Mouse (Mus musculus) midbrain, embryonic 13.5 days (tissue): ENCODE measurements around the gene Fbxl2. TPM values are rescaled to one million over a fixed set of nuclear protein-coding genes. Genes with fewer than 3 reads are reported as not detected.
"Not testable (repeated sequence)": the region's sequence is repeated elsewhere in the genome, so short reads cannot be mapped to it uniquely, and the experiment has no call there.

ENCODE experiments used
- ATAC-seq: fragments of 200-750 bp; cut with Nextera tagmentation; 2 replicates; pipeline ENCODE4 v1.8.0; 2017; ENCODE audit warnings: mild to moderate bottlenecking, moderate TSS enrichment, moderate library complexity
- H3K27ac ChIP-seq: fragments of 300-500 bp; sonication (generic); 2 replicates; pipeline ENCODE4 v1.5.1; 2015; ENCODE audit warnings: inconsistent platforms, mild to moderate bottlenecking, moderate library complexity
- H3K27me3 ChIP-seq: fragments of 300-500 bp; sonication (generic); 2 replicates; pipeline ENCODE4 v1.6.1; 2015; ENCODE audit warnings: mild to moderate bottlenecking, inconsistent platforms
- H3K36me3 ChIP-seq: fragments of 300-500 bp; sonication (generic); 2 replicates; pipeline ENCODE4 v1.6.1; 2015; ENCODE audit warnings: mild to moderate bottlenecking, inconsistent platforms
- H3K4me1 ChIP-seq: fragments of 300-500 bp; sonication (generic); replicated peaks from 2 replicates; pipeline ENCODE4 v1.6.1; 2015; ENCODE audit warnings: inconsistent platforms
- H3K4me2 ChIP-seq: fragments of 300-500 bp; sonication (generic); replicated peaks from 2 replicates; pipeline ENCODE4 v1.6.1; 2015; ENCODE audit warnings: moderate library complexity, mild to moderate bottlenecking, inconsistent platforms
- H3K4me3 ChIP-seq: fragments of 300-500 bp; sonication (generic); replicated peaks from 2 replicates; pipeline ENCODE4 v1.5.1; 2015; ENCODE audit warnings: mild to moderate bottlenecking, inconsistent platforms
- H3K9ac ChIP-seq: fragments of 300-500 bp; sonication (generic); replicated peaks from 2 replicates; pipeline ENCODE4 v1.6.1; 2015; ENCODE audit warnings: mild to moderate bottlenecking, inconsistent platforms
- H3K9me3 ChIP-seq: fragments of 300-500 bp; sonication (generic); 2 replicates; pipeline ENCODE4 v1.6.1; 2016; ENCODE audit warnings: mild to moderate bottlenecking, inconsistent platforms
- WGBS: fragments of 180-500 bp; shearing (Covaris S2); methylation state at CpG from one replicate; pipeline ENCODE4 v1.1.7; 2015; 5-methylcytosine and 5-hydroxymethylcytosine counted together
- polyA plus RNA-seq: library from polyadenylated mRNA; unstranded; fragments of >200 nt; fragmentation: Nextera tagmentation; extraction: Ambion mirVana; gene quantifications from 2 replicates; pipeline ENCODE4 v1.2.1, GENCODE M21; 2015

Gene Fbxl2
- polyA plus RNA-seq, result 19.8 and 19.9 TPM in 2 replicates

DNA sequence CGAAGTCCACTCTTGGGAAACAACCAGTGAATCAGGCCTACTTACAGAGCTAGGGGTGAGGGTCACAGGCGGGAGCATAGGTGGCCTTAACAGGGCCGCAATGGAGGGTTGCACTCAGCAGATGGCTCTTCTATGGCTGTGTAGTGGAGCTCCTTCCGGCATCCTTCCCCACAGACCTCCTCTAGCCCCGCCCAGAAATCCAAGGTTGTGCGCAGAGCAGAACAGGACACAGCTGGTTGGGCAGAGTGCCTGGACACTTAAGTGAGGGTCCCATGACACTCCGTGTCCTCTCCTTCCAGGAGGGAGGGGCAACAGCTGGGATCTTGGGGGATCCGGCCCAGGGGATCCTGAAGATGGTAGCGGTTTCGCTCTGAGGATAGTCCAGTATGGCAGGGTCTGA is at the start of gene Fbxl2:
Gene Fbxl2 (minus strand): TSS at position 164 of the 400 bp plus-strand sequence.
- Histone ChIP-seq H3K36me3 (no peaks in the 10 kb centered on the region), H3K9ac (no peak within 1 kb of the TSS), H3K4me3 (no peak within 1 kb of the TSS), H3K9me3 (no peaks in the 10 kb centered on the region), H3K4me1 (0 out of 2 replicates have a peak, but pooled peaks cover 2% of the 10 kb centered on the region), H3K27me3 (no peaks in the 10 kb centered on the region), H3K27ac (no peak within 1 kb of the TSS), H3K4me2 (no peak within 1 kb of the TSS)
- no peak for ATAC-seq
- WGBS, result 86% methylated on average over 10 of the region's 10 CpGs

DNA sequence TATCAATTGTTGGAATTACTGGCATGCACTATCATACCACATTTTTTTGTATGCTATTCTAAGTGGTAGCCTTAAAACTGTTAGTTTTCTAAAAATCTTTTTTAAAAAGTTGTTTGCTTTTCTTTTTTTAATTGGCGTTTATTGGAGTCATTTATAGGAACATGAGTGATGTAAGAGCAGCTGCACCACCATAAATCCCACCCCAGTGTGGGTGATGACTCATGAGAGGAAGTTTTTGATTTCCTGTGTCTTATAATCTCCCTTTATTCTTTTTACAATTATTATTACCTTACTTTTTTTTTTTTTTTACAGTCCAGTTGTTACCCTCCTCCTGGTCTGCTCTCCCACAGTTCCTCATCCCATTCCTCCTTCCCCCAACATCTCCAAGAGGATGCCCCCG is 48.9 kb upstream of the Fbxl2 start:
- Histone ChIP-seq H3K36me3 (no peaks in the 10 kb centered on the region), H3K9ac (no peak overlapping the region), H3K4me1 (no peaks in the 10 kb centered on the region), H3K27ac (no peak overlapping the region), H3K27me3 (no peaks in the 10 kb centered on the region), H3K4me3 (no peak overlapping the region), H3K4me2 (no peak overlapping the region), H3K9me3 (no peaks in the 10 kb centered on the region)
- 94% methylated on average over 2 of the region's 2 CpGs for WGBS
- no peak for ATAC-seq

- H3K27ac ChIP-seq, H3K36me3 ChIP-seq, H3K4me2 ChIP-seq, H3K4me3 ChIP-seq, H3K9ac ChIP-seq, H3K27me3 ChIP-seq, H3K9me3 ChIP-seq, H3K4me1 ChIP-seq: not testable (repeated sequence)
- 13% methylated on average over 9 of the region's 9 CpGs for WGBS
- 0 out of 2 replicates have a peak, but pooled peaks have one; percentile 27 for ATAC-seq
Observed at GRCm38 (mm10) chr9:114092188-114092587, 46.2 kb upstream of the Fbxl2 start.

DNA sequence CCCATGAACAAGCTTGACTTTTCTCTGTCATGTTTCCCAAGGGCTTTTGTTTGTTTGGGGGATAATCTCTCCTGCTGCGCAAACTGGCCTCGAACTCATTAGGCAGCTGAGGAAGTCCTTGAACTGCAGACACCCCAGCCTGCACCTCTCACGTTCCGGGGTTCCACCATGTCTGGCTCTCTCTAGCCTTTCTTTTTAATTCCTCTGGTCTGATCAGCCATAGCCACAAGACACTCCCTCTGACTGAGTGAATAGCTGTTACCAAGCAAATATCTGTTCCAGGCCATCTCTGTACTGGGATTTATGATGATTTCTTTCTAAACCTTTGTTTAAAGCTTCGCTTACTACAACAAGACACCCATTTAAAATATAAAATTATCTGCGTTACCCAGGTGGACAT is 42.9 kb upstream of the Fbxl2 start:
- not testable (repeated sequence) for H3K27ac ChIP-seq, H3K36me3 ChIP-seq, H3K4me3 ChIP-seq, H3K4me2 ChIP-seq, H3K9ac ChIP-seq, H3K9me3 ChIP-seq, H3K27me3 ChIP-seq, ATAC-seq, H3K4me1 ChIP-seq
- WGBS, result 86% methylated on average over 6 of the region's 6 CpGs

- H3K9ac ChIP-seq, result no peak overlapping the region
- H3K4me2 ChIP-seq, result no peak overlapping the region
- H3K27ac ChIP-seq, result no peak overlapping the region
- no peak overlapping the region for H3K4me3 ChIP-seq
- H3K4me1 ChIP-seq, result no peaks in the 10 kb centered on the region
- WGBS, result 74% methylated on average over 11 of the region's 11 CpGs
- no peak for ATAC-seq
- no peaks in the 10 kb centered on the region for H3K36me3 ChIP-seq
- no peaks in the 10 kb centered on the region for H3K9me3 ChIP-seq
- no peaks in the 10 kb centered on the region for H3K27me3 ChIP-seq
Observed at GRCm38 (mm10) chr9:114087106-114087815, 41.3 kb upstream of the Fbxl2 start.

DNA sequence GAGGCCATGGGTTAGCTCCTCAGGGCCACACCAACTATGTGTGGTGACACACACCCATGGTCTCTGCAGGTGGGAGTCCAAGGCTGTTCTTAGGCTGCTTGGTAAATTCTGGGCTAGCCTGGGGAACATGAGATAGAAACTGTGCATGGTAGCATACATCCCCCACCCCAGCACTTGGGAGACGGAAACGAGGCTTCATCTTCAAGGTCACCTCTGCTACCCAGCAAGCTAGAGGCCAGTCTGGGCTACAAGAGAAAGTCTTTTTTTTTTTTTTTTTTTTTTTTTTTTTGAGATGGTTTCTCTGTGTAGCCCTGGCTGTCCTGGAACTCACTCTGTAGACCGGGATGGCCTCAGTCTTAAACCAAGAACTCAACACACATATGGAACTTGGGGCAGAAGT is 40.4 kb upstream of the Fbxl2 start:
- WGBS, result 89% methylated on average over 3 of the region's 3 CpGs
- no peak for ATAC-seq
- no peaks in the 10 kb centered on the region for H3K27me3 ChIP-seq
- H3K4me1 ChIP-seq, result no peaks in the 10 kb centered on the region
- H3K9me3 ChIP-seq, result no peaks in the 10 kb centered on the region
- H3K27ac ChIP-seq, result no peak overlapping the region
- H3K36me3 ChIP-seq, result no peaks in the 10 kb centered on the region
- no peak overlapping the region for H3K4me2 ChIP-seq
- H3K4me3 ChIP-seq, result no peak overlapping the region
- H3K9ac ChIP-seq, result no peak overlapping the region

DNA sequence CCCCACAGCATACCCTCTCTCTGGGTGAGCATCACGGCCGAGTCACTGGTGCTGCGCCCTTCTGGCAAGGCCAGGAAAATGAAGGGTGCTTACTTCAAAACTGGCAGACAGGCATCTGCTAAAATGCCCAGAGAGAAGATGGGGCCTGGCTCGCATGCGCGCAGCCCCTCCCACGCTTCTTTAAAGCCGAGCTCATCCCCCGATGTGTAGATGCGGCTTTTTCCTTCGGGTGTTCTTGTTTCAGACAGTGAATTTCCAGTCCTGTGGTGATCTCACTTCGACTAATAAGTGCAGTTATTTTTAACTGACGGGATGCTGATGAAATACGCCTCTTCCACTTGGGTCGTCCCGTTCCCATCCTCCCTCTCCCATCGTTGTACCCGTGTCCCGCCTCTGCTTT is 27.7 kb upstream of the Fbxl2 start:
- WGBS, result 91% methylated on average over 19 of the region's 19 CpGs
- no peaks in the 10 kb centered on the region for H3K27me3 ChIP-seq
- H3K9ac ChIP-seq, result no peak overlapping the region
- H3K4me1 ChIP-seq, result no peaks in the 10 kb centered on the region
- H3K4me3 ChIP-seq, result no peak overlapping the region
- H3K27ac ChIP-seq, result no peak overlapping the region
- no peak overlapping the region for H3K4me2 ChIP-seq
- no peak for ATAC-seq
- H3K36me3 ChIP-seq, result no peaks in the 10 kb centered on the region
- no peaks in the 10 kb centered on the region for H3K9me3 ChIP-seq

GRCm38 (mm10) chr9:114069372-114069771 is 23.4 kb upstream of the Fbxl2 start:
- no peaks in the 10 kb centered on the region for H3K9me3 ChIP-seq
- no peaks in the 10 kb centered on the region for H3K36me3 ChIP-seq
- no peaks in the 10 kb centered on the region for H3K27me3 ChIP-seq
- H3K4me3 ChIP-seq, result no peak overlapping the region
- ATAC-seq, result no peak
- H3K4me1 ChIP-seq, result no peaks in the 10 kb centered on the region
- H3K9ac ChIP-seq, result no peak overlapping the region
- H3K4me2 ChIP-seq, result no peak overlapping the region
- no peak overlapping the region for H3K27ac ChIP-seq
- 77% methylated on average over 6 of the region's 6 CpGs for WGBS

DNA sequence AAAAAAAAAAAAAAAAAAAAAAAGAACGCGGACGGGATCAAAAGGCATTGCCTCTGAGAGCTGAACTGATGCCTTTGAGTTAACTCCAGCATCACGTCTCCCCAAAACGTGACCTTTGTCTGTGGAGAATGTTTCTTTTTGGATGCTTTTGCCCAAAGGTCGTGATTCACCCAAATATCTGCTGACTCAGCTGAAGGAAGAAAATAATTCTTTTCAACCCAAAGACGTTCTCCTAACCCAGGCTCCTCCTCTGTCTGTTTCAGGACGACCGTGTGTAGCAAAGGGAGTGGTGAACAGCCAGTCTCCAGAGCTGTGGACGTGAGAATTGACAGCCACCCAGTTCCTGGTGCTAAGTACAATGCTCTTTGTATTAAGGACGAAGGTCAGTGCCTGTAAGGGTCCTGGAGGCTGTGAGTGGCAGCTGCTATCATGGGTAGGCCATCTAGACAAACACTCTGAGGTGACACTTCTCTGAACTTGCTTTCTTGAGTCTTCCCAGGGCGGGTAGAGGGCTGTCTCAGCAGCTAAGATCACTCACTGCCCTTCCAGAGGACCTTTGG is 22.6 kb upstream of the Fbxl2 start:
- H3K4me1 ChIP-seq, result no peaks in the 10 kb centered on the region
- no peak for ATAC-seq
- WGBS, result 57% methylated on average over 12 of the region's 12 CpGs
- no peaks in the 10 kb centered on the region for H3K36me3 ChIP-seq
- H3K4me3 ChIP-seq, result no peak overlapping the region
- H3K9me3 ChIP-seq, result no peaks in the 10 kb centered on the region
- H3K27ac ChIP-seq, result no peak overlapping the region
- H3K9ac ChIP-seq, result no peak overlapping the region
- no peaks in the 10 kb centered on the region for H3K27me3 ChIP-seq
- no peak overlapping the region for H3K4me2 ChIP-seq

DNA sequence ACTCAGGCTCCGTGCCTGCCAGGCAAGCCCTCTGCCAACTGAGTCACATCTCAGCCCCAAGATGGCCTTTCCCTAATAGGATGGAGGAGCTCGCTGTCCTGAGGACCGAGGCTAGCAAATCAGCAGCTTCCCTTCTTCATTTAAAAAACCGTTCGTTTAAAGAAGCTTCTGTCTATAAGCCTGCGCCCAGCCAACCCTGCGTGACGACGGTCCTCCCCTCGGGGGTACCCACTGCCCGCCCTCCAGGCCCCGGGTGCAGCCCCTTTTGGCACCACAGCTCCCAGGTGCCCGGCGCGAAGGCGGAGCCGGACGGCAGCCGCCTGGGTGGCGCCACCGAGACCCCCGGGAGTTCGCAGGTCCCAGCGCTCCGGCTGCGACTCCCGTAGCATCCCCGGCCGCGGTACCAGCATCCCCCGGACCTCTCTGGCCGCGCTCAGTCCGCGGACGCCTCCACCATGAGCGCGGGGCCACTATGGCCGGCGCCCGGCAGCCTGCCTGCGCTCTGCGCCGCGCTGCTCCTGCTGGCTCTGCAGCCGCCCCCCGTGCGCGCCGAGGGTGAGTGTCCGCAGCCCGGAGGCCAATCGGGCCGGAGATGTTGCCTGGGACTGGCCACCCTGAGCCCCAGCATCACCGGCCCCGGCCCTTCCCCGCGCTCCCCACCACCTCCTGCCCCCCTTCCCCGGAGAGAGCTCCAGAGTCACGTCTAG is 11.3 kb upstream of the Fbxl2 start, which contains the start of gene Susd5:
Gene Susd5 (plus strand): TSS at position 51 of the 707 bp plus-strand sequence.
- Histone ChIP-seq H3K27me3 (peaks cover 48% of the 10 kb centered on the region), H3K4me2 (peak within 1 kb of the TSS; percentile 81), H3K9me3 (no peaks in the 10 kb centered on the region), H3K4me1 (peaks cover 10% of the 10 kb centered on the region), H3K27ac (no peak within 1 kb of the TSS), H3K9ac (peak within 1 kb of the TSS; percentile 63), H3K4me3 (peak within 1 kb of the TSS; percentile 54), H3K36me3 (no peaks in the 10 kb centered on the region)
- under 1% methylated on average over 49 of the region's 60 CpGs for WGBS
- peak; percentile 86 for ATAC-seq

DNA sequence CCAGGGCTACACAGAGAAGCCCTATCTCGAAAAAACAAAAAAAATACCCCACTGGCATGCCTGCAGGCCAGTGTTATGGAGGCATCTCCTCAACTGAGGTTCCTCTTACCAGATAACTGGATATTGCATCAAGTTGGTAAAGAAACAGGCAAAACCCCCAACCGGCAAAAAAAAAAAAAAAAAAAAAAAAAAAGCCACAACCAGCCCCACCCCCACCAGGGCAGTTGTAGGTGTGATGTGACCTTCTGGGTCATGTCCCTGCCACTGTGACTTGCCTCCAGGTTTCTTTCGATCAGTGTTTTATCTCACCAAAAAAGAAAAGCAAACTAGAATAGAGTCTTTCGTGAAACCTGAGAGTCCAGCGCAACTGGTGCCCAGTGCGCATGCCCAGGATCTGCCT is 6.9 kb upstream of the Fbxl2 start:
- Histone ChIP-seq H3K4me3 (no peak overlapping the region), H3K27me3 (peaks cover 30% of the 10 kb centered on the region), H3K36me3 (no peaks in the 10 kb centered on the region), H3K4me2 (no peak overlapping the region), H3K9ac (no peak overlapping the region), H3K9me3 (no peaks in the 10 kb centered on the region), H3K4me1 (peaks cover 10% of the 10 kb centered on the region), H3K27ac (no peak overlapping the region)
- ATAC-seq, result no peak
- WGBS, result 88% methylated on average over 6 of the region's 6 CpGs

- Histone ChIP-seq H3K27ac (no peak overlapping the region), H3K36me3 (no peaks in the 10 kb centered on the region), H3K9me3 (no peaks in the 10 kb centered on the region), H3K4me1 (peaks cover 2% of the 10 kb centered on the region; the same call in 1 of the 2 replicates), H3K4me2 (no peak overlapping the region), H3K4me3 (no peak overlapping the region), H3K9ac (no peak overlapping the region), H3K27me3 (peaks cover 22% of the 10 kb centered on the region)
- 83% methylated on average over 4 of the region's 4 CpGs for WGBS
- ATAC-seq, result no peak
Observed at GRCm38 (mm10) chr9:114052031-114052430, 6.0 kb upstream of the Fbxl2 start.
